Mouse (Mus musculus) WW6 (cell line): ENCODE data around the gene Cry1.

ENCODE experiments used
- DNase-seq: peaks from one replicate; pipeline ENCODE4 v3.0.0-alpha.2; 2013; ENCODE audit warnings: low read depth, low spot score

The Cry1 gene

GRCm38 (mm10) chr10:85161745-85162351 lies 23.0 kb downstream of the Cry1 start:
- DNase-seq: no peak

GRCm38 (mm10) chr10:85159989-85160619 lies 24.8 kb downstream of the Cry1 start:
- DNase-seq: no peak

- DNase-seq: no peak
Measured at GRCm38 (mm10) chr10:85157451-85157850, 27.4 kb downstream of the Cry1 start.

- no peak for DNase-seq
Measured at GRCm38 (mm10) chr10:85154195-85154594, 30.7 kb downstream of the Cry1 start.

- no peak for DNase-seq
Measured at GRCm38 (mm10) chr10:85149226-85149625, 35.6 kb downstream of the Cry1 start.

GRCm38 (mm10) chr10:85146282-85146681 lies 38.6 kb downstream of the Cry1 start:
- DNase-seq: no peak

GRCm38 (mm10) chr10:85141465-85141864 lies 43.4 kb downstream of the Cry1 start:
- DNase-seq: no peak

- DNase-seq: no peak
Measured at GRCm38 (mm10) chr10:85136573-85136972, 48.3 kb downstream of the Cry1 start.

GRCm38 (mm10) chr10:85128453-85128852 lies 56.4 kb downstream of the Cry1 start:
- peak; percentile 13 for DNase-seq

GRCm38 (mm10) chr10:85127395-85128287 lies 57.2 kb downstream of the Cry1 start, which contains the start of gene Mterf2:
Gene Mterf2, minus strand, starts transcription at chr10:85128027.
- DNase-seq: peak; percentile 92

GRCm38 (mm10) chr10:85125184-85125583 lies 59.7 kb downstream of the Cry1 start:
- DNase-seq: no peak

- DNase-seq: no peak
Measured at GRCm38 (mm10) chr10:85114409-85114808, 70.5 kb downstream of the Cry1 start.

- DNase-seq: peak; percentile 24
Measured at GRCm38 (mm10) chr10:85103085-85103885, 81.6 kb downstream of the Cry1 start.

- peak; percentile 74 for DNase-seq
Measured at GRCm38 (mm10) chr10:85102247-85103084, 82.4 kb downstream of the Cry1 start, which contains the start of the genes Fhl4 and Tmem263. Gene Fhl4, minus strand, starts transcription at chr10:85102495. Gene Tmem263, plus strand, starts transcription at chr10:85102627.

- DNase-seq: peak; percentile 3
Measured at GRCm38 (mm10) chr10:85101841-85102240, 83.0 kb downstream of the Cry1 start.
